Mouse (Mus musculus): ENCODE measurements at regions not wholly inside any gene's neighbourhood (a gene's known extent, or its start where the extent isn't known, plus 50 kb on each side); places are given as distances from the start of the nearest gene placed in this dataset.

- in situ Hi-C loops (cut with MboI; ENCODE audit: low pct_unique_long_range_greater_than_20kb in 1 of 2, low sequenced_read_pairs in 2 of 2, unreplicated experiment in 1 of 2), result no loop called here
Measured at GRCm38 (mm10) chr13:69867296-69868065, 65.3 kb downstream of the Med10 start.

- in situ Hi-C loops (cut with MboI; ENCODE audit: low pct_unique_long_range_greater_than_20kb in 1 of 2, low sequenced_read_pairs in 2 of 2, unreplicated experiment in 1 of 2), result no loop called here
Measured at GRCm38 (mm10) chr13:69896536-69896935, 94.3 kb downstream of the Med10 start.

GRCm38 (mm10) chr13:69901139-69901538 is 98.9 kb downstream of the Med10 start:
- in situ Hi-C loops (cut with MboI; ENCODE audit: low pct_unique_long_range_greater_than_20kb in 1 of 2, low sequenced_read_pairs in 2 of 2, unreplicated experiment in 1 of 2), result no loop called here

- in situ Hi-C loops (cut with MboI; ENCODE audit: low pct_unique_long_range_greater_than_20kb in 1 of 2, low sequenced_read_pairs in 2 of 2, unreplicated experiment in 1 of 2), result no loop called here
Measured at GRCm38 (mm10) chr13:69906802-69907537, 104.8 kb downstream of the Med10 start.

- in situ Hi-C loops (cut with MboI; ENCODE audit: low pct_unique_long_range_greater_than_20kb in 1 of 2, low sequenced_read_pairs in 2 of 2, unreplicated experiment in 1 of 2), result no loop called here
Measured at GRCm38 (mm10) chr13:69915796-69916195, 113.6 kb downstream of the Med10 start.

- in situ Hi-C loops (cut with MboI; ENCODE audit: low pct_unique_long_range_greater_than_20kb in 1 of 2, low sequenced_read_pairs in 2 of 2, unreplicated experiment in 1 of 2), result no loop called here
Measured at GRCm38 (mm10) chr13:69932695-69933550, 130.7 kb downstream of the Med10 start.

GRCm38 (mm10) chr13:69933551-69933845 is 131.3 kb downstream of the Med10 start:
- in situ Hi-C loops (cut with MboI; ENCODE audit: low pct_unique_long_range_greater_than_20kb in 1 of 2, low sequenced_read_pairs in 2 of 2, unreplicated experiment in 1 of 2), result no loop called here

GRCm38 (mm10) chr13:69939791-69940190 is 137.6 kb downstream of the Med10 start:
- in situ Hi-C loops (cut with MboI; ENCODE audit: low pct_unique_long_range_greater_than_20kb in 1 of 2, low sequenced_read_pairs in 2 of 2, unreplicated experiment in 1 of 2), result no loop called here

- in situ Hi-C loops (cut with MboI; ENCODE audit: low pct_unique_long_range_greater_than_20kb in 1 of 2, low sequenced_read_pairs in 2 of 2, unreplicated experiment in 1 of 2), result no loop called here
Measured at GRCm38 (mm10) chr13:69944651-69945050, 142.5 kb downstream of the Med10 start.

- in situ Hi-C loops (cut with MboI; ENCODE audit: low pct_unique_long_range_greater_than_20kb in 1 of 2, low sequenced_read_pairs in 2 of 2, unreplicated experiment in 1 of 2), result no loop called here
Measured at GRCm38 (mm10) chr13:69946615-69947014, 144.4 kb downstream of the Med10 start.

GRCm38 (mm10) chr13:69952061-69952460 is 149.9 kb downstream of the Med10 start:
- in situ Hi-C loops (cut with MboI; ENCODE audit: low pct_unique_long_range_greater_than_20kb in 1 of 2, low sequenced_read_pairs in 2 of 2, unreplicated experiment in 1 of 2), result no loop called here

- in situ Hi-C loops (cut with MboI; ENCODE audit: low pct_unique_long_range_greater_than_20kb in 1 of 2, low sequenced_read_pairs in 2 of 2, unreplicated experiment in 1 of 2), result no loop called here
Measured at GRCm38 (mm10) chr13:69954171-69954570, 152.0 kb downstream of the Med10 start.

GRCm38 (mm10) chr13:69955503-69955902 is 153.3 kb downstream of the Med10 start:
- in situ Hi-C loops (cut with MboI; ENCODE audit: low pct_unique_long_range_greater_than_20kb in 1 of 2, low sequenced_read_pairs in 2 of 2, unreplicated experiment in 1 of 2), result no loop called here

- in situ Hi-C loops (cut with MboI; ENCODE audit: low pct_unique_long_range_greater_than_20kb in 1 of 2, low sequenced_read_pairs in 2 of 2, unreplicated experiment in 1 of 2), result no loop called here
Measured at GRCm38 (mm10) chr13:69963944-69964343, 161.7 kb downstream of the Med10 start.

- in situ Hi-C loops (cut with MboI; ENCODE audit: low pct_unique_long_range_greater_than_20kb in 1 of 2, low sequenced_read_pairs in 2 of 2, unreplicated experiment in 1 of 2), result no loop called here
Measured at GRCm38 (mm10) chr13:69971281-69972057, 169.3 kb downstream of the Med10 start.

GRCm38 (mm10) chr13:69974835-69975234 is 172.6 kb downstream of the Med10 start:
- in situ Hi-C loops (cut with MboI; ENCODE audit: low pct_unique_long_range_greater_than_20kb in 1 of 2, low sequenced_read_pairs in 2 of 2, unreplicated experiment in 1 of 2), result no loop called here

GRCm38 (mm10) chr13:69984159-69984558 is 182.0 kb downstream of the Med10 start:
- in situ Hi-C loops (cut with MboI; ENCODE audit: low pct_unique_long_range_greater_than_20kb in 1 of 2, low sequenced_read_pairs in 2 of 2, unreplicated experiment in 1 of 2), result no loop called here

- in situ Hi-C loops (cut with MboI; ENCODE audit: low pct_unique_long_range_greater_than_20kb in 1 of 2, low sequenced_read_pairs in 2 of 2, unreplicated experiment in 1 of 2), result no loop called here
Measured at GRCm38 (mm10) chr13:69987181-69987580, 185.0 kb downstream of the Med10 start.
